Mouse (Mus musculus) testis, adult 2 months (tissue): ENCODE measurements around the gene Crp. TPM values are rescaled to one million over a fixed set of nuclear protein-coding genes. Genes with fewer than 3 reads are reported as not detected.

ENCODE experiments used
- H3K27ac ChIP-seq: fragments of 200-500 bp; 2 replicates; pipeline ENCODE4 v1.5.1; 2012; ENCODE audit warnings: low read depth, low read length; ENCODE audit not compliant: control insufficient read depth, insufficient read depth
- H3K27me3 ChIP-seq: fragments of 200-500 bp; 2 replicates; pipeline ENCODE4 v1.6.1; 2012; ENCODE audit warnings: mild to moderate bottlenecking, low read length, moderate library complexity; ENCODE audit not compliant: control insufficient read depth, insufficient read depth
- H3K36me3 ChIP-seq: fragments of 200-500 bp; 2 replicates; pipeline ENCODE4 v1.6.1; 2012; ENCODE audit warnings: mild to moderate bottlenecking, low read length; ENCODE audit not compliant: control insufficient read depth, insufficient read depth
- H3K4me1 ChIP-seq: fragments of 200-500 bp; 2 replicates; pipeline ENCODE4 v1.6.1; 2012; ENCODE audit warnings: low read length; ENCODE audit not compliant: control insufficient read depth, insufficient read depth
- H3K4me3 ChIP-seq: fragments of 200-500 bp; 2 replicates; pipeline ENCODE4 v1.5.1; 2012; ENCODE audit warnings: low read depth, mild to moderate bottlenecking, low read length, moderate library complexity, mixed read lengths; ENCODE audit not compliant: control insufficient read depth
- CTCF ChIP-seq: fragments of 200-500 bp; IDR thresholded peaks from 2 replicates; pipeline ENCODE4 v1.5.1; 2012; ENCODE audit warnings: low read depth, mild to moderate bottlenecking, inconsistent platforms, low read length, moderate library complexity; ENCODE audit not compliant: control insufficient read depth, insufficient read depth, insufficient replicate concordance
- POLR2A ChIP-seq: fragments of 200-500 bp; IDR thresholded peaks from 2 replicates; pipeline ENCODE4 v1.6.1; 2012; ENCODE audit warnings: low read depth, mild to moderate bottlenecking, inconsistent platforms, low read length, moderate library complexity; ENCODE audit not compliant: control insufficient read depth
- polyA plus RNA-seq: library from polyadenylated mRNA; depleted of rRNA; stranded (reverse); fragments of >200 nt; gene quantifications from 2 replicates; pipeline ENCODE4 v1.2.3, GENCODE M21; 2012

Crp gene
- polyA plus RNA-seq, 1 experiment: 0.46 TPM

- no peak overlapping the region for H3K4me3 ChIP-seq
- no peaks in the 10 kb centered on the region for H3K27me3 ChIP-seq
- no peaks in the 10 kb centered on the region for H3K36me3 ChIP-seq
- no peak overlapping the region for H3K27ac ChIP-seq
- TF ChIP-seq CTCF: no peak
- no peak for TF ChIP-seq POLR2A
- H3K4me1 ChIP-seq: no peaks in the 10 kb centered on the region
Observed at GRCm38 (mm10) chr1:172659688-172660087, 38.2 kb upstream of the Crp start.

GRCm38 (mm10) chr1:172665457-172665856 is 32.4 kb upstream of the Crp start:
- no peaks in the 10 kb centered on the region for H3K27me3 ChIP-seq
- no peaks in the 10 kb centered on the region for H3K36me3 ChIP-seq
- H3K4me1 ChIP-seq: no peaks in the 10 kb centered on the region
- no peak overlapping the region for H3K4me3 ChIP-seq
- no peak overlapping the region for H3K27ac ChIP-seq
- no peak for TF ChIP-seq CTCF
- no peak for TF ChIP-seq POLR2A

GRCm38 (mm10) chr1:172667597-172667996 is 30.3 kb upstream of the Crp start:
- H3K36me3 ChIP-seq: no peaks in the 10 kb centered on the region
- no peaks in the 10 kb centered on the region for H3K27me3 ChIP-seq
- TF ChIP-seq POLR2A (no peak), CTCF (no peak)
- H3K27ac ChIP-seq: no peak overlapping the region
- H3K4me3 ChIP-seq: no peak overlapping the region
- H3K4me1 ChIP-seq: no peaks in the 10 kb centered on the region

- Histone ChIP-seq H3K36me3 (no peaks in the 10 kb centered on the region), H3K27ac (no peak overlapping the region), H3K27me3 (no peaks in the 10 kb centered on the region), H3K4me3 (no peak overlapping the region), H3K4me1 (no peaks in the 10 kb centered on the region)
- TF ChIP-seq CTCF (no peak), POLR2A (no peak)
Observed at GRCm38 (mm10) chr1:172670716-172671115, 27.1 kb upstream of the Crp start.

- Histone ChIP-seq H3K27me3 (no peaks in the 10 kb centered on the region), H3K4me1 (no peaks in the 10 kb centered on the region), H3K27ac (no peak overlapping the region), H3K36me3 (no peaks in the 10 kb centered on the region), H3K4me3 (no peak overlapping the region)
- TF ChIP-seq POLR2A (no peak), CTCF (no peak)
Observed at GRCm38 (mm10) chr1:172680742-172681141, 17.1 kb upstream of the Crp start.

GRCm38 (mm10) chr1:172683551-172683950 is 14.3 kb upstream of the Crp start:
- H3K4me3 ChIP-seq: no peak overlapping the region
- no peaks in the 10 kb centered on the region for H3K36me3 ChIP-seq
- H3K27me3 ChIP-seq: no peaks in the 10 kb centered on the region
- no peak overlapping the region for H3K27ac ChIP-seq
- no peak for TF ChIP-seq POLR2A
- no peak for TF ChIP-seq CTCF
- H3K4me1 ChIP-seq: no peaks in the 10 kb centered on the region

GRCm38 (mm10) chr1:172683957-172684356 is 13.9 kb upstream of the Crp start:
- Histone ChIP-seq H3K36me3 (no peaks in the 10 kb centered on the region), H3K4me3 (no peak overlapping the region), H3K4me1 (no peaks in the 10 kb centered on the region), H3K27me3 (no peaks in the 10 kb centered on the region), H3K27ac (no peak overlapping the region)
- TF ChIP-seq CTCF (no peak), POLR2A (no peak)

GRCm38 (mm10) chr1:172685178-172685577 is 12.7 kb upstream of the Crp start:
- Histone ChIP-seq H3K27me3 (no peaks in the 10 kb centered on the region), H3K27ac (no peak overlapping the region), H3K36me3 (no peaks in the 10 kb centered on the region), H3K4me1 (no peaks in the 10 kb centered on the region), H3K4me3 (no peak overlapping the region)
- no peak for TF ChIP-seq CTCF
- no peak for TF ChIP-seq POLR2A
